Mouse (Mus musculus) urinary bladder, postnatal 25 days (tissue): Measurements from ENCODE around the gene Ostc.

Experiments used
- DNase-seq: peaks from one replicate; pipeline ENCODE4 v3.0.0; 2022; ENCODE audit warnings: low spot score

The Ostc gene

GRCm38 (mm10) chr3:130708967-130709924, at the start of gene Ostc:
Gene Ostc, minus strand, starts transcription at chr3:130709444.
- DNase-seq: peak; percentile 89

- DNase-seq: no peak
These were observed 49.1 kb upstream of the Ostc start for GRCm38 (mm10) chr3:130758157-130758841.

GRCm38 (mm10) chr3:130757117-130757852, 48.0 kb upstream of the Ostc start:
- no peak for DNase-seq

GRCm38 (mm10) chr3:130749206-130749605, 40.0 kb upstream of the Ostc start:
- no peak for DNase-seq

- no peak for DNase-seq
These were observed 37.7 kb upstream of the Ostc start for GRCm38 (mm10) chr3:130746673-130747619.

- DNase-seq: no peak
These were observed 28.6 kb upstream of the Ostc start for GRCm38 (mm10) chr3:130737652-130738361.

- DNase-seq: no peak
These were observed 27.5 kb upstream of the Ostc start for GRCm38 (mm10) chr3:130736758-130737157.

GRCm38 (mm10) chr3:130730189-130730653, 21.0 kb upstream of the Ostc start, which contains the start of gene Rpl34:
Gene Rpl34, minus strand, starts transcription at chr3:130730398.
- peak; percentile 88 for DNase-seq

GRCm38 (mm10) chr3:130729472-130730188, 20.4 kb upstream of the Ostc start:
- DNase-seq: peak; percentile 24

GRCm38 (mm10) chr3:130727676-130728075, 18.4 kb upstream of the Ostc start:
- no peak for DNase-seq

GRCm38 (mm10) chr3:130727036-130727435, 17.8 kb upstream of the Ostc start:
- DNase-seq: no peak

- no peak for DNase-seq
These were observed 16.5 kb upstream of the Ostc start for GRCm38 (mm10) chr3:130725718-130726117.

- no peak for DNase-seq
These were observed 13.7 kb upstream of the Ostc start for GRCm38 (mm10) chr3:130722733-130723478.

GRCm38 (mm10) chr3:130720225-130720624, 11.0 kb upstream of the Ostc start:
- no peak for DNase-seq

- no peak for DNase-seq
These were observed 9.6 kb upstream of the Ostc start for GRCm38 (mm10) chr3:130718871-130719270.

- no peak for DNase-seq
These were observed 7.3 kb upstream of the Ostc start for GRCm38 (mm10) chr3:130716555-130716954.

- DNase-seq: peak; percentile 63
These were observed 5.7 kb upstream of the Ostc start for GRCm38 (mm10) chr3:130714775-130715568.

- DNase-seq: no peak
These were observed 3.6 kb upstream of the Ostc start for GRCm38 (mm10) chr3:130712891-130713290.
